Mouse (Mus musculus) gonadal fat pad, adult 2 months (tissue): Measurements from ENCODE around the gene Ggn. TPM values are rescaled to one million over a fixed set of nuclear protein-coding genes. Genes with fewer than 3 reads are reported as not detected.
"Not testable (repeated sequence)": the region's sequence is repeated elsewhere in the genome, so short reads cannot be mapped to it uniquely, and the experiment has no call there.

Experiments used
- DNase-seq: peaks from one replicate; pipeline ENCODE4 v3.0.0-alpha.2; 2012; ENCODE audit warnings: low read depth
- polyA plus RNA-seq: library from polyadenylated mRNA; depleted of rRNA; stranded (reverse); fragments of >200 nt; gene quantifications from 2 replicates; pipeline ENCODE4 v1.2.3, GENCODE M21; 2012; rRNA removed

The Ggn gene
- polyA plus RNA-seq, 1 experiment = 1.8 TPM

DNA sequence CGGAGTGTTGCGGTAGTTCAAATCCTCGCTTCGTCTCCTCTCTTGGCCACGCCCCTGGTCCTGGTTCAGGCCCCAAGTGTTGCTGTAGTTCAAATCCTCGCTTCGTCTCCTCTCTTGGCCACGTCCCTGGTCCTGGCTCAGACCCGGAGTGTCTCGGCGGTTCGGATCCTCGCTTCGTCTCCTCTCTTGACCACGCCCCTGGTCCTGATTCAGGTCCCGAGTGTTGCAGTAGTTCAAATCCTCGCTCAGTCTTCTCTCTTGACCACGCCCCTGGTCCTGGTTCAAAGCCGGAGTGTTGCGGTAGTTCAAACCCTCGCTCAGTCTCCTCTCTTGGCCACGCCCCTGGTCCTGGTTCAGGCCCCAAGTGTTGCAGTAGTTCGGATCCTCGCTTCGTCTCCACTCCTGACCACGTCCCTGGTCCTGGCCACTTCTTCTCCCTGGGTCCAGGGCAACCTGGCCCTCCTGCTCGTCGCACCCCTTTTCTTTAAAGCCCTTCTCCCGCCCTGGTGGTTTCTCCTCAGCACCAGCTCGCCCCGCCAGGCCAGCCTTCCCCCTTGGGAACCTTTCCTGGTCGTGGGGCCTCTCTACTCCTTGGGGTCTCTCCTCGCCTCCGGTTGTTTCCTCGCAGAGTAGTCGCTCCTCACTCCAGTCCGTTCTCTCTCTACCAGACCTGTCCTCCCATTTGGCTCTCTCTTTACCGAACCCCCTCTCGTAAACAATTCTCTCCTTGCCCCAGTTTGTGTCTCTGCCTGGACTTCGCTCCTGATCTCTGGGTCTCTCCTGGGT lies 43.0 kb downstream of the Ggn start:
- not testable (repeated sequence) for DNase-seq

DNA sequence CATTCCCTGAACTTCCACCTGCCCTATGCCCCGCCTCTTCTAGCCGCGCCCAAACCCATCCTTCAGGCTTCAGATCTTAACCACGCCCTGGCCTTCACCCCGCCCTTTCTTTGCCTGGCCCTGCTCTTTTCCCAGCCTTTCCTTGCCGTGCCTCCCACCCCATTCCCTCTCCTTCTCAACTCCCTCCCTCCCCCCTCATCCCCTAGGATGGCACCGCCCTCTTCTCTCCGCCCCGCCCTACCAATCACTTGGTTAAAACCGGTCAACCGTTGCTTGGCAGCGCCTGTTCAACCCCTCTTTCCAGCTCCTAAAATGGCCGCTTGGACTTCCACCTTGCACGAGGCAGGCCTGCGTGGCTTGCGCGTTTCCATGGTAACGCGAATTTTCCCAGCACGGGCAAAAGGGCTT lies 43.7 kb downstream of the Ggn start, which contains the start of gene Catsperg1:
Gene Catsperg1 (minus strand): TSS at position 361 of the 408 bp plus-strand sequence.
- no peak for DNase-seq

DNA sequence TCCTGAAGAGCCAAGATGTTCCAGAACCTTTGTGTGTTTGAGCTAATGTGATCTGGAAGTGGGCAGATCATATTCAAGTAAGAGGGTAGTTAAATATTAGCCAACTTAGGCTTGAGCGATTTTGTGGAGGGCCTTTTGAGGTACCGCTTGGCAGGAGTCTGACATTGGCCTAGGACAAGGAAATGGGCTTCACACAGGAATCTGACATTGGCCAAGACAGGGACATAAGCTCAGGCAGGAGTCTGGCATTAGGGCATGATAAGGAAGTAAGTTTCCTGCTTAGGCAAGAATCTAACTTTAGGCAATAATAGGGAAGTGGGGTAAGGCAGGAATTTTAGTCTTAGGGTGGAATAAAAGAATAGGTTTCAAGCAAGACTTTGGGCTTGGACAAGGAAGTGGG lies 44.2 kb downstream of the Ggn start:
- no peak for DNase-seq

DNA sequence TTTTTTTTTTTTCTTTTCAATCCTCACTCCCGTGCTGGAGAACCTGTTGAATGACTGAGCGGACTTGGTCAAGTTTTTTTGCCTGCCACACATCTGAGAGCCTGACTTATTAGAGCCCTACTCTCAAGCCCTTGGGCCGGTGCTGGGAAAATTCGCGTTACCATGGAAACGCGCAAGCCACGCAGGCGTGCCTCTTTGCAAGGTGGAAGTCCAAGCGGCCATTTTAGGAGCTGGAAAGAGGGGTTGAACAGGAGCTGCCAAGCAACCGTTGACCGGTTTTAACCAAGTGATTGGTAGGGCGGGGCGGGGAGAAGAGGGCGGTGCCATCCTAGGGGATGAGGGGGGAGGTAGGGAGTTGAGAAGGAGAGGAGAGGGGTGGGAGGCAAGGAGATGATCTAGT lies 44.8 kb downstream of the Ggn start:
- DNase-seq = no peak

Other genes starting within 250 kb of the Ggn start
- 311 and 323 TPM in 2 replicates for gene Actn4, start 207.9 kb upstream of the Ggn start, polyA plus RNA-seq
- 309 and 336 TPM in 2 replicates for gene Eif3k, start 188.3 kb upstream of the Ggn start, polyA plus RNA-seq
- 6.2 and 6.6 TPM in 2 replicates for gene Map4k1, start 188.2 kb upstream of the Ggn start, polyA plus RNA-seq
- 0.16 and 0.32 TPM in 2 replicates for gene Ryr1, start 45.0 kb upstream of the Ggn start, polyA plus RNA-seq
- 4.7 and 7.6 TPM in 2 replicates for gene Rasgrp4, start 35.4 kb upstream of the Ggn start, polyA plus RNA-seq
- gene Fam98c, start 14.0 kb upstream of the Ggn start, polyA plus RNA-seq = 27.6 and 28.2 TPM in 2 replicates
- 3.6 and 4.1 TPM in 2 replicates for gene Spred3, start 201 bp downstream of the Ggn start, polyA plus RNA-seq
- gene Psmd8, start 10.5 kb downstream of the Ggn start, polyA plus RNA-seq = 200 and 214 TPM in 2 replicates
- gene Catsperg1, start 43.8 kb downstream of the Ggn start, polyA plus RNA-seq = 5.9 and 7.1 TPM in 2 replicates
- gene Kcnk6, start 62.3 kb downstream of the Ggn start, polyA plus RNA-seq = 7.4 and 8.2 TPM in 2 replicates
- gene Yif1b, start 68.1 kb downstream of the Ggn start, polyA plus RNA-seq = 156 and 161 TPM in 2 replicates
- gene 2200002D01Rik, start 78.3 kb downstream of the Ggn start, polyA plus RNA-seq = 1.8 and 2.1 TPM in 2 replicates
- gene Spint2, start 111.7 kb downstream of the Ggn start, polyA plus RNA-seq = 453 and 777 TPM in 2 replicates
- gene Ppp1r14a, start 119.1 kb downstream of the Ggn start, polyA plus RNA-seq = 21.3 and 30.8 TPM in 2 replicates
- 2.2 and 2.8 TPM in 2 replicates for gene Dpf1, start 133.7 kb downstream of the Ggn start, polyA plus RNA-seq